Mouse (Mus musculus) brain, embryonic 14.5 days (tissue): ENCODE data around the gene Zfp281. TPM values are rescaled to one million over a fixed set of nuclear protein-coding genes. Genes with fewer than 3 reads are reported as not detected.

Source experiments
- DNase-seq: peaks from one replicate; pipeline ENCODE4 v3.0.0-alpha.2; 2011; ENCODE audit warnings: low read depth
- CTCF ChIP-seq: fragments of 200-500 bp; IDR thresholded peaks from 2 replicates; pipeline ENCODE4 v1.5.1; 2012; ENCODE audit warnings: inconsistent platforms, mild to moderate bottlenecking, moderate library complexity, borderline replicate concordance; ENCODE audit not compliant: insufficient read depth, insufficient read length; ENCODE audit errors: extremely low read depth
- POLR2A ChIP-seq: fragments of 200-500 bp; IDR thresholded peaks from 2 replicates; pipeline ENCODE4 v1.6.1; 2012; ENCODE audit warnings: mild to moderate bottlenecking, inconsistent platforms, borderline replicate concordance; ENCODE audit not compliant: poor library complexity, insufficient read depth, insufficient read length, severe bottlenecking; ENCODE audit errors: extremely low read depth
- polyA plus RNA-seq: library from polyadenylated mRNA; depleted of rRNA; stranded (reverse); fragments of >200 nt; gene quantifications from 2 replicates; pipeline ENCODE4 v1.2.3, GENCODE M21; 2012

The Zfp281 gene
- polyA plus RNA-seq, 1 experiment = 14.5 TPM

DNA sequence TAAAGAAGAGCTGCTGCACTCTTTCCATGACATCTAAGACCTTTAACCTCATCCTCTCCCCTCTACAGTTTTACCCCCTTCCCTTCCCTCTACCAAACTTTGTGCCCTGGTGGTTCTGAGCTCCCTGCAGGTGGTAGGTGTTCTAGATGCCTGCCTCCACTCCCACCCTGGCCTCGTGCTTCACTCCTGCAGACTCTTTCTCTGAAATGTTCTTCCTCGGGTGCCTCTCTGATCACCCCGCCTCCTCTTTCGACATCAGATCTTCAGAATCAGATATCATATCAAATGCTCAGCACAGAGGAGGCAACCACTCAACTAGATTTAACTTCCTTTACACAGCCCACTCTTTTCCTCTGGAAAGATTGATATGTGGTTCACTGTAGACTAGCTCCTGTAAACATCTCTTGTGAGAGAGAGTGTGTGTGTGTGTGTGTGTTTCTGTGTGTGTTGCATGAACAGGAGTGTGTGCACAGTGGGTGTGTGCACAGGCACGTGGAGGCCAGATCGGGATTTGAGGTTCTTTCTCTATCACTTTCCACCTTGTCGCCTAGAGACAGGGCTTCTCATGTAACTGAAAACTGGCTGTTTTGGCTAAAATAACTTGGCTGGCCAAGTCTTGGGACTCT lies 7.4 kb upstream of the Zfp281 start:
- no peak for TF ChIP-seq CTCF
- TF ChIP-seq POLR2A = no peak

DNA sequence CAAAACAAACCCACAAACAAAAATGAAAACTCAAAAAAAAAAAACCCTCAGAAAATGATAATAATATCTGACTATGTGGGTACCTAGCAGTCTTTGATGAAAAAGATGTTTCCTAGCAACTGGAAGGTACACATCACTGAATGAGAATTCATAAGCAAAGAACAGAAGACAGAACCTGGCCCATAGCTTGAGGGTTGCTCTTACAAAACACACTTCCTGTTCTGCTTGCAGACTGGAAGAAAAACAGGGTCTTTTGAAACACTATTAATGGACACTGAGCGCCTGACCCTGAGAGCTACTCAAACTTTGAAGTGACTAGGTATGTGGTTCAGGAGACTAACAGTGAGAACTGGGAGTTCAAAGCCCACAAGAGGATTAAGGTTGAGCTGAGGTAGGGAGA lies 6.1 kb upstream of the Zfp281 start:
- no peak for DNase-seq
- no peak for TF ChIP-seq CTCF
- no peak for TF ChIP-seq POLR2A

More for the DNA sequence above, 7.4 kb upstream of the Zfp281 start:
- no peak for DNase-seq

GRCm38 (mm10) chr1:136625019-136625895 lies 556 bp downstream of the Zfp281 start:
- no peak for TF ChIP-seq CTCF
- no peak for TF ChIP-seq POLR2A
- peak; percentile 70 for DNase-seq

GRCm38 (mm10) chr1:136626141-136626540 lies 1.4 kb downstream of the Zfp281 start:
- TF ChIP-seq CTCF (no peak), POLR2A (no peak)
- DNase-seq = peak; percentile 5

DNA sequence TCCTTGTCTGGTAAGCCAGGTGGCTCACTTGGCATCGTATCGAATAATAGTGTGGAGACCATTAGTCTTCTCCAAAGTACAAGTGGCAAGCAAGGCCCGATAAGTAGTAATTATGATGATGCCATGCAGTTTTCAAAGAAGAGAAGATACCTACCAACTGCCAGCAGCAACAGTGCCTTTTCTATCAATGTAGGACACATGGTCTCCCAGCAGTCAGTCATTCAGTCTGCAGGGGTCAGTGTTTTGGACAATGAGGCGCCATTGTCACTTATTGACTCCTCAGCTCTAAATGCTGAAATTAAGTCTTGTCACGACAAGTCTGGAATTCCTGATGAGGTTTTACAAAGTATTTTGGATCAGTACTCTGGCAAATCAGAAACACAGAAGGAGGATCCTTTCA lies 2.1 kb downstream of the Zfp281 start:
- DNase-seq = no peak
- TF ChIP-seq CTCF = no peak
- TF ChIP-seq POLR2A = no peak

- no peak for DNase-seq
- TF ChIP-seq POLR2A = no peak
- no peak for TF ChIP-seq CTCF
These were observed 2.9 kb downstream of the Zfp281 start for GRCm38 (mm10) chr1:136627591-136627990.

GRCm38 (mm10) chr1:136632891-136633290 lies 8.2 kb downstream of the Zfp281 start:
- TF ChIP-seq CTCF (no peak), POLR2A (no peak)
- DNase-seq = no peak

DNA sequence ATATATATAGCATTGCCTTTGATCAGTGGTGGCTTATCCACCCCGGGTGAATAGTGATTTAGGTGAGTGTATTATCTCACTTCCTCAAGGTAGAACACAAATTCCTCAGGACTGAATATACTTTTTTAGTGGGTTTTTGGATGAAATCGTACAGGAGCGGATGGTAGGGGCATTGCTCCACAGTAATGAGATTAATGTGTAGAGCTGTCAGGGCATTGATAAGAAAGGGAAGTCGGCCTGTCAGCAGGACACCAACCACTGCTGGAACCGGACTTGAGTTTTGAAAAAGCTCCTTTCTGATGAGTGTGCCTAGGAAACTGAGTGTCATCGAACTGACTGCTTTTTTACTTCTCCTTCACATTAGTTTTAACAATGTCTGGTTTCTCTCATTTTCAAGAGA lies 10.9 kb downstream of the Zfp281 start:
- DNase-seq = no peak
- TF ChIP-seq CTCF (no peak), POLR2A (no peak)

DNA sequence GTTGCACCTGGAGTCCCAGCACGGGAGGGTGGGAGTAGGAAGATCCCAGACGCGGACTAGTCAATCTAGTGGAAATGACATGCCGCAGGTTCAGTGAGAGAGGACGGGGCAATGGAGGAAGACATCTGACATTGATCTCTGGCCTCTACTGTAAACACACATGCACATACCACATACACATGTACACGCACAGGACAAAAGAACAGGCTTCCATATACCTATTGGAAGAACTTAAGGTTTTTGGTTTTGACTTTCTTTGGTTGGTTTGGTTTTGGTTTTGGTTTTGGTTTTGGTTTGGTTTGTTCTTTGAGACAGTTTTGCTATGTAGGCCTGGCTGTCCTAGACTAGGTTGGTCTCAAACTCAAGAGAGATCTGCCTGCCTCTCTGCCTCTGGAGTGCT lies 12.2 kb downstream of the Zfp281 start:
- DNase-seq = no peak
- TF ChIP-seq CTCF (no peak), POLR2A (no peak)

- TF ChIP-seq POLR2A = no peak
- TF ChIP-seq CTCF = no peak
- no peak for DNase-seq
These were observed 13.0 kb downstream of the Zfp281 start for GRCm38 (mm10) chr1:136637696-136638095.

- TF ChIP-seq POLR2A (no peak), CTCF (no peak)
- no peak for DNase-seq
These were observed 13.5 kb downstream of the Zfp281 start for GRCm38 (mm10) chr1:136638211-136638610.
